Mouse (Mus musculus) limb, embryonic 12.5 days (tissue): Measurements from ENCODE around the gene Sema3d. TPM values are rescaled to one million over a fixed set of nuclear protein-coding genes. Genes with fewer than 3 reads are reported as not detected.

ENCODE experiments used
- ATAC-seq: fragments of 200-750 bp; cut with Nextera tagmentation; 2 replicates; pipeline ENCODE4 v1.8.0; 2017; ENCODE audit warnings: low read depth, moderate TSS enrichment; ENCODE audit not compliant: insufficient number of reproducible peaks, insufficient read depth, low FRiP score, low TSS enrichment
- H3K27ac ChIP-seq: fragments of 300-500 bp; sonication (generic); 2 replicates; pipeline ENCODE4 v1.5.1; 2016; ENCODE audit warnings: mild to moderate bottlenecking, moderate library complexity
- H3K27me3 ChIP-seq: fragments of 300-500 bp; sonication (generic); 2 replicates; pipeline ENCODE4 v1.6.1; 2016; ENCODE audit warnings: mild to moderate bottlenecking, moderate library complexity
- H3K36me3 ChIP-seq: fragments of 300-500 bp; sonication (generic); 2 replicates; pipeline ENCODE4 v1.6.1; 2016; ENCODE audit warnings: mild to moderate bottlenecking, moderate library complexity
- H3K4me1 ChIP-seq: fragments of 300-500 bp; sonication (generic); replicated peaks from 2 replicates; pipeline ENCODE4 v1.6.1; 2016
- H3K4me2 ChIP-seq: fragments of 300-500 bp; sonication (generic); 2 replicates; pipeline ENCODE4 v1.6.1; 2016; ENCODE audit warnings: mild to moderate bottlenecking, moderate library complexity
- H3K4me3 ChIP-seq: fragments of 300-500 bp; sonication (generic); replicated peaks from 2 replicates; pipeline ENCODE4 v1.5.1; 2016; ENCODE audit warnings: mild to moderate bottlenecking
- H3K9ac ChIP-seq: fragments of 300-500 bp; sonication (generic); replicated peaks from 2 replicates; pipeline ENCODE4 v1.6.1; 2016; ENCODE audit warnings: mild to moderate bottlenecking, moderate library complexity
- H3K9me3 ChIP-seq: fragments of 300-500 bp; sonication (generic); 2 replicates; pipeline ENCODE4 v1.6.1; 2016; ENCODE audit warnings: mild to moderate bottlenecking, moderate library complexity
- WGBS: fragments of 180-500 bp; shearing (Covaris S2); methylation state at CpG from one replicate; pipeline ENCODE4 v1.1.7; 2016; 5-methylcytosine and 5-hydroxymethylcytosine counted together
- polyA plus RNA-seq: library from polyadenylated mRNA; unstranded; fragments of >200 nt; fragmentation: Nextera tagmentation; extraction: Ambion mirVana; gene quantifications from 2 replicates; pipeline ENCODE4 v1.2.1, GENCODE M21; 2016

Sema3d gene
- polyA plus RNA-seq, 1 experiment from 2014 or later, result 20.7 TPM

- no peak overlapping the region for H3K9ac ChIP-seq
- no peaks in the 10 kb centered on the region for H3K27me3 ChIP-seq
- ATAC-seq, result no peak
- WGBS, result 7% methylated on average over 2 of the region's 2 CpGs
- no peak overlapping the region for H3K4me2 ChIP-seq
- no peak overlapping the region for H3K4me3 ChIP-seq
- H3K4me1 ChIP-seq, result peaks cover 3% of the 10 kb centered on the region
- H3K9me3 ChIP-seq, result no peaks in the 10 kb centered on the region
- H3K27ac ChIP-seq, result no peak overlapping the region
- H3K36me3 ChIP-seq, result no peaks in the 10 kb centered on the region
Observed at GRCm38 (mm10) chr5:12561740-12562139, 178.6 kb downstream of the Sema3d start.

- Histone ChIP-seq H3K9me3 (no peaks in the 10 kb centered on the region), H3K4me1 (peaks cover 3% of the 10 kb centered on the region), H3K9ac (no peak overlapping the region), H3K4me3 (no peak overlapping the region), H3K27ac (no peak overlapping the region), H3K4me2 (no peak overlapping the region), H3K36me3 (no peaks in the 10 kb centered on the region), H3K27me3 (no peaks in the 10 kb centered on the region)
- no peak for ATAC-seq
- WGBS, result 31% methylated on average over 5 of the region's 5 CpGs
Observed at GRCm38 (mm10) chr5:12562204-12562603, 179.0 kb downstream of the Sema3d start.

GRCm38 (mm10) chr5:12563132-12563531 is 179.9 kb downstream of the Sema3d start:
- Histone ChIP-seq H3K4me2 (no peak overlapping the region), H3K4me1 (peaks cover 3% of the 10 kb centered on the region), H3K4me3 (no peak overlapping the region), H3K36me3 (no peaks in the 10 kb centered on the region), H3K27ac (no peak overlapping the region), H3K9ac (no peak overlapping the region), H3K9me3 (no peaks in the 10 kb centered on the region), H3K27me3 (no peaks in the 10 kb centered on the region)
- ATAC-seq, result no peak
- WGBS, result 75% methylated on average over 11 of the region's 11 CpGs

- Histone ChIP-seq H3K36me3 (no peaks in the 10 kb centered on the region), H3K27me3 (no peaks in the 10 kb centered on the region), H3K4me2 (no peak overlapping the region), H3K27ac (no peak overlapping the region), H3K9me3 (no peaks in the 10 kb centered on the region), H3K4me1 (peaks cover 3% of the 10 kb centered on the region), H3K4me3 (no peak overlapping the region), H3K9ac (no peak overlapping the region)
- 36% methylated on average over 2 of the region's 2 CpGs for WGBS
- ATAC-seq, result peak; percentile 81; the same call in 1 of the 2 replicates
Observed at GRCm38 (mm10) chr5:12564602-12565220, 181.5 kb downstream of the Sema3d start.

- Histone ChIP-seq H3K4me3 (no peak overlapping the region), H3K4me2 (no peak overlapping the region), H3K9me3 (no peaks in the 10 kb centered on the region), H3K36me3 (0 out of 2 replicates have a peak, but pooled peaks cover 3% of the 10 kb centered on the region), H3K9ac (no peak overlapping the region), H3K4me1 (no peaks in the 10 kb centered on the region), H3K27me3 (no peaks in the 10 kb centered on the region), H3K27ac (no peak overlapping the region)
- 70% methylated on average over 1 of the region's 1 CpGs for WGBS
- no peak for ATAC-seq
Observed at GRCm38 (mm10) chr5:12566568-12566967, 183.4 kb downstream of the Sema3d start.

- H3K27ac ChIP-seq, result no peak overlapping the region
- H3K4me3 ChIP-seq, result no peak overlapping the region
- 0 out of 2 replicates have a peak, but pooled peaks cover 3% of the 10 kb centered on the region for H3K36me3 ChIP-seq
- no peaks in the 10 kb centered on the region for H3K9me3 ChIP-seq
- H3K27me3 ChIP-seq, result no peaks in the 10 kb centered on the region
- no peak for ATAC-seq
- WGBS, result 73% methylated on average over 4 of the region's 4 CpGs
- H3K4me2 ChIP-seq, result no peak overlapping the region
- H3K9ac ChIP-seq, result no peak overlapping the region
- no peaks in the 10 kb centered on the region; the same call in 1 of the 2 replicates for H3K4me1 ChIP-seq
Observed at GRCm38 (mm10) chr5:12574551-12574950, 191.4 kb downstream of the Sema3d start.

- H3K4me3 ChIP-seq, result no peak overlapping the region
- no peak overlapping the region for H3K27ac ChIP-seq
- H3K4me2 ChIP-seq, result no peak overlapping the region
- H3K9me3 ChIP-seq, result no peaks in the 10 kb centered on the region
- ATAC-seq, result no peak
- peaks cover 4% of the 10 kb centered on the region for H3K4me1 ChIP-seq
- 91% methylated on average over 1 of the region's 1 CpGs for WGBS
- H3K27me3 ChIP-seq, result no peaks in the 10 kb centered on the region
- H3K36me3 ChIP-seq, result 0 out of 2 replicates have a peak, but pooled peaks cover 3% of the 10 kb centered on the region
- no peak overlapping the region for H3K9ac ChIP-seq
Observed at GRCm38 (mm10) chr5:12575262-12575661, 192.1 kb downstream of the Sema3d start.

GRCm38 (mm10) chr5:12579752-12580151 is 196.6 kb downstream of the Sema3d start:
- H3K36me3 ChIP-seq, result 0 out of 2 replicates have a peak, but pooled peaks cover under 1% of the 10 kb centered on the region
- H3K27me3 ChIP-seq, result no peaks in the 10 kb centered on the region
- no peak overlapping the region for H3K4me2 ChIP-seq
- no peaks in the 10 kb centered on the region for H3K9me3 ChIP-seq
- no peak overlapping the region for H3K27ac ChIP-seq
- ATAC-seq, result no peak
- WGBS, result 52% methylated on average over 4 of the region's 4 CpGs
- peaks cover 9% of the 10 kb centered on the region for H3K4me1 ChIP-seq
- no peak overlapping the region for H3K4me3 ChIP-seq
- H3K9ac ChIP-seq, result no peak overlapping the region

GRCm38 (mm10) chr5:12582540-12582939 is 199.4 kb downstream of the Sema3d start:
- Histone ChIP-seq H3K36me3 (peaks cover 9% of the 10 kb centered on the region; the same call in 1 of the 2 replicates), H3K27ac (no peak overlapping the region), H3K4me1 (peaks cover 9% of the 10 kb centered on the region), H3K9ac (no peak overlapping the region), H3K4me2 (no peak overlapping the region), H3K27me3 (no peaks in the 10 kb centered on the region), H3K4me3 (no peak overlapping the region), H3K9me3 (no peaks in the 10 kb centered on the region)
- no peak for ATAC-seq
- 94% methylated on average over 1 of the region's 1 CpGs for WGBS

GRCm38 (mm10) chr5:12583293-12583834 is 200.2 kb downstream of the Sema3d start:
- Histone ChIP-seq H3K27me3 (no peaks in the 10 kb centered on the region), H3K27ac (no peak overlapping the region), H3K4me1 (peaks cover 9% of the 10 kb centered on the region), H3K9ac (no peak overlapping the region), H3K4me3 (no peak overlapping the region), H3K36me3 (peaks cover 9% of the 10 kb centered on the region; the same call in 1 of the 2 replicates), H3K4me2 (no peak overlapping the region), H3K9me3 (no peaks in the 10 kb centered on the region)
- no peak for ATAC-seq
- 47% methylated on average over 3 of the region's 3 CpGs for WGBS

GRCm38 (mm10) chr5:12584886-12585285 is 201.7 kb downstream of the Sema3d start:
- no peak for ATAC-seq
- Histone ChIP-seq H3K4me2 (no peak overlapping the region), H3K9ac (no peak overlapping the region), H3K9me3 (no peaks in the 10 kb centered on the region), H3K36me3 (peaks cover 9% of the 10 kb centered on the region; the same call in 1 of the 2 replicates), H3K27ac (no peak overlapping the region), H3K4me3 (no peak overlapping the region), H3K27me3 (no peaks in the 10 kb centered on the region), H3K4me1 (peaks cover 6% of the 10 kb centered on the region)
- WGBS, result 76% methylated on average over 9 of the region's 9 CpGs
